Mouse (Mus musculus) right cerebral cortex, postnatal 36 days (tissue): ENCODE measurements around the gene Adam15.

Source experiments
- DNase-seq, 2 experiments: peaks; one replicate each; pipeline ENCODE4 v3.0.0; 2022; ENCODE audit warnings: low spot score in 2 of 2, mixed read lengths in 1 of 2

Adam15 gene

DNA sequence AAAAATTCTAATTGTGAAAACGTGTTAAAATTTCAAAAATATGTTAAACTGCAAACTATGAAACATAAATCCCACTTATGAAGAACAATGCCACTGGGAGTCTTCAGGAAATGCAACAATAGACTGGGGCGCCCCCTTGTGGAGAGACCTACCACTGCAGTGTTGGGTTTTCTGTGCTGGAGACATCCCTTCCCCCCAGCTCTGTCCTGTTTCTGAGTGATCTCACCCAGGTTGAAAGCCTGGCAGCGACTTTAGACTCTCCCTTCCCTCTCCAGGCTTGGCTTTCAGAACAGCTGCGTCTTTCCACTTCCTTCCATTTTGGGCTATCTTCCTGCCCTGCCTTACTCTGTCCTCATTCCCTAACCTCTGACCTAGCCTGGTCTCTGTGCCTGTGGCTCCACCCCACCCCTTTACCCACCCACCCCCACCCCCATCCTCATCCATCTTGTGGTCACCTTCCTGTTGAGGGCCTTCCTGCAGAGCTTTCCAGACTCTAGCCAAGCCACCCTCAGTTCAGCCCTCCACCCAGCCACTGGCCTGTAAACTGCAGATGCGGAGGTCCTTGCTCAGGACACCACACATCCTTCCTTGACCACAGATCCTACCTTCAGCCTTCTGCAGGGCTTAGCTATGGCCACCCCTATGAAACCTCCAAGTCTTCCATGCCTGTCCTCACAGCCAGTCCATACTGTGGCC is 5.2 kb upstream of the Adam15 start:
- peak; percentile 78 to 82 for DNase-seq

GRCm38 (mm10) chr3:89351271-89351670 is 1.5 kb upstream of the Adam15 start:
- DNase-seq: no peak

DNA sequence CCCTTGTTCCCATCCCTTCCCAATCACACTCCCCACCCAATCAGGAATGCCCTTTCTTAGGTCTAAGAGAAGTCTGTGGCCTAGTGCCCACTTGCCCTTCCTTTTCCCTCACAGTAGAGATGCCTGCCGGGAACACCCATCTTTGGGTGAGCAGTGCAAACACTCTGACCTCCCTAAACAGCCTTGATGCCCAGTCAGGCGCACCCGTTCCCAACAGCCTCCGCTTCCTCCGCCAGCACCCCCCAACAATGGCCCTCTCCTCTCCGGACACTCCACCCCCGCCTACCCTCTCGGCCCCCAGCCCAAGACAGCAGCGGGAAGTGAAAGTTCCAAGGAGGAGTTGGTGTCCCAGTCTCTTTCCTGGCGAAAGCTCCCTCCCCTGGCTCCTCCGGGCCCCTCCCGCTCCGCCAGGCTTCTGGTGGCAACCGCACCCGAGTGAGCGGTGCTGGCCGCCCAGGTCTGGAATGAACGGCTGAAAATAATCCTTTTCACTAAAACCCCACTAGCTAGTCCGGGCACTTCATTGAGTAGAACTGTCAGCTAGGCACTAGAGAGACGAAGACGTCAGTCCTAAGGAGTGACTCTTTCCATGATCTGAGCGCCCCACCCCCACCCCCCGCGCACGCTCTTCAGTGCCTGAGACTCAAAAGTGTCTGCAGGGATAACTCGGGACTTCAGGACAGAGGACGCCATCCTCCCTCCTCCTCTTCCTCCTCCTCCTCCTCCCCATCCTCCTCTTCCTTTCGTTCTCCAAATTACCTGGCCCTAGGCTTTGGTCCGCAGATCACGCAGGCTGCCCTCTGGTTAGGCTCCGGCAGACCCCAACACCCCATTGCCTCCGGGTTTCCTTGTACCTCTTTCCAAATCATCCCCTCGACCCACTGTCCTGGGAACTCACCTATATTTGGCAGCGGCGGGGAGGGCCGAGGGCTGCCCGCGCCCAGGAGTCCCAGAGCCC is 606 bp downstream of the Adam15 start:
- DNase-seq: no peak

DNA sequence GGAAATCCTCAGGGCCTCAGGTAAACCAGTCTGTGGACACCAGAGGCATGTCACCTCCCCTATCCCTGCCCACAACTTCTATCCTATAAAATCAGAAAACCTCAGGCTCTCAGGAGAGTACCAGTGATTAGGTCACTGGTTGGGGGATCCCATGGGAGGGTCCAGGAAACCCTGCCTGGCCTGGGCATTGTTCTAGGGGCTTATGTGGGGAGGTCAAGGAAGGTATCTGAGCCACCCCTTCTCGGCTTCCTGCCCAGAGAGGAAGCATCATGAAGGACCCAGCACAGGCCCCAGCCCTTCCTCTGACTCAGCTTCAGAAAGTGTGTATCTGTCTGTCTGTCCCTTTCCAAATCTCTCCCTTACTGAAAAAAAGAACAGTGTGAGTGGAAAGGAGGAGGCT is 1.9 kb downstream of the Adam15 start:
- DNase-seq: no peak

GRCm38 (mm10) chr3:89346815-89347540 is 2.8 kb downstream of the Adam15 start:
- no peak for DNase-seq

DNA sequence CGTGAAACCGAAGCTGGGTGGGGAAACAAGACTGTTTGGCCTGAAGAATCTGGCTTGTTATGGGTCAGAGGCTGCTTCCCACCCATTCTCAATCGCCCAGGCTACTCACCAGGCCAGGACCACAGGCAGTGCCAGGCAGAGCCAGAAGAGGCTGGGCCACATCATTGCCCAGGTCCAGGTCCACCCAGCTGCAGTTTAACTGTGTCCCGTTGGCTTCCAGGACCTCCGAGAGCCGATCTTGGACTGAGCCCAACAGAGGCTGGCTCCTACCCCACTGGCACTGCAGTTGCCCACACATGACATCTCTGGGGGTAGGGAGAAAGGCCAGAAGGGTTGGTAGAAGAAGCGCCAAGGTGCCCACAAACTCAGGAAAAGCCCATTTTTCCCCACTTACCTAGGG is 6.5 kb downstream of the Adam15 start:
- DNase-seq: no peak

GRCm38 (mm10) chr3:89341794-89342193 is 8.0 kb downstream of the Adam15 start:
- no peak for DNase-seq

GRCm38 (mm10) chr3:89340465-89340864 is 9.3 kb downstream of the Adam15 start:
- DNase-seq: no peak

GRCm38 (mm10) chr3:89339416-89339815 is 10.4 kb downstream of the Adam15 start:
- DNase-seq: no peak

- DNase-seq: no peak
Observed at GRCm38 (mm10) chr3:89337721-89338578, 11.8 kb downstream of the Adam15 start, which contains the start of gene Efna4. Efna4 (minus strand) TSS chr3:89338028.

GRCm38 (mm10) chr3:89337062-89337720 is 12.6 kb downstream of the Adam15 start:
- no peak for DNase-seq

- no peak for DNase-seq
Observed at GRCm38 (mm10) chr3:89336529-89336928, 13.3 kb downstream of the Adam15 start.

DNA sequence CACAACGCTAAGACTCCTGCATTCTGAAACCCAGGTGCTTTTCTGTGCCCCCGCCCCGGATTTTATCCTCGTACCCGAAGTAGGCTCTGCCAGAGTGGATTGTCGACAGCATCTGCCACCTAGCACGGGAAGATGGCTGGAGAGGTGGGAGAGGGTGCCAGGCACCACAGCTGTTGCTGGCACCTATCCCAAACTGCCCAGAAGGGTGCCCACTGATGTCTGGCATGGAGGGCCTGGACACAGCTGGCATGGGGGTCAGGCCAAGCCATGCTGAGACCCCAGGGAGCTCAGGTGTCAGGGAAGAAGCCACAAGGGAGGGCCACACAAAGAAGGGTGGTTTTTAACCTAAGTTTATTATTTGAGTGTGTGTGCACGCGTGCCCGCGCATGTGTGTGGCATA is 16.7 kb downstream of the Adam15 start:
- no peak for DNase-seq

- no peak for DNase-seq
Observed at GRCm38 (mm10) chr3:89332476-89332875, 17.3 kb downstream of the Adam15 start.

GRCm38 (mm10) chr3:89332013-89332412 is 17.8 kb downstream of the Adam15 start:
- no peak for DNase-seq

- DNase-seq: no peak
Observed at GRCm38 (mm10) chr3:89331561-89331960, 18.2 kb downstream of the Adam15 start.

DNA sequence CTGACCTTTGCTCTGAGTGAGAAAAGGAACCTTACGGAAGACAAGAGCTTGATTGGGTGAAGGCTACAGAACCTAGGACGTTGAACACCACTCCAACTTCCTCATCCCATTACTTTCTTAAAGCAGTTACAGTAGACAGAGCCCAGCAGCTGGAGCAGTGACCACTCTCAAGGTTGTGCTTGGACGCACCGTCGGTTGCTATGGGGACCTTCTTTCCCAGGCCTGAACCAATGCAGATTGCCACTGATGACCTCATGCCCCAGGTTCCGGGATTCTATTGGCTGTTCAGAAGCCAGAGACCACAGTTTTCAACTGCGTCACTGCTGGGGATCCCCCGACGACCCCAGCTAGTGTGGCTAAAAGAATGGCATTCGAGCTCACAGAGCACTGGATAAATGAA is 18.8 kb downstream of the Adam15 start:
- no peak for DNase-seq

DNA sequence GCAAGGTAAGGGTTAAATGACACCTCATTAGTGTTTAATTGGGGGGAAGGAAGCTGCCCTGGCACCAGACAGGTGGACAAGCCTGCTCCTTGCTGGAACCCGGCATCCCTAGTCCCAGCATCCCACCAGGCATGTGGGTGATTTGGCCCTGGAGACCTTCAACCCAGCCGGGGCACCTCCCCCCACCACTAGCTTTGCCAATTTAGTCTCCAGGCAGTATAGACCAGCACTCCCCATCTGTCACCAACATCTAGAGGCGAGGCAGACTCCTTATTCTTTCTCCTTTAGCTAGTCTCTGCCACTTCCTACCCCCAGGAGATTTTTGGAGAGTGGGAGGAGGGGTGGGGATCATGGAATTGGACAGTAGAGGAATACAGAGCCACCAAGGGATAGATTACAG is 19.4 kb downstream of the Adam15 start:
- no peak for DNase-seq

DNA sequence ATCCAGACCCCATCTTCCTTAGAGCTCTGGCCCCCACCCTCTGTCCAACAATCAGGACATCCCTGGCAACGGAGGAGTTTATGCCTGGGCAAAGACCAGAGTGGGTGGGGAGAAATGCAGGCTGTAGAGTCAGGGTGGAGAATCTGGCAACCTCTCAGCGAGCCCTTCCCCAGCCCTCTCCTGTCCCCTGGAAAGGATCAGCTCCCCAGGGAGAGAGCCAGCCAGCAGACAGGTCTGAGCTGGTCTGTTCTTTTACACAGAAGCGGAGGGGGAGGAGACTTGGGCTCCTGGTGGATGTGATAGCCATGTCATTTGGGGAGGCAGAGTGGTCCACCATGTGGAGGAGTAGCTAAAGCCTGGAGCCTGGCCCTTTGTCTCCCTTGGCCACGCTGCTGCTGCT is 21.2 kb downstream of the Adam15 start:
- no peak for DNase-seq

DNA sequence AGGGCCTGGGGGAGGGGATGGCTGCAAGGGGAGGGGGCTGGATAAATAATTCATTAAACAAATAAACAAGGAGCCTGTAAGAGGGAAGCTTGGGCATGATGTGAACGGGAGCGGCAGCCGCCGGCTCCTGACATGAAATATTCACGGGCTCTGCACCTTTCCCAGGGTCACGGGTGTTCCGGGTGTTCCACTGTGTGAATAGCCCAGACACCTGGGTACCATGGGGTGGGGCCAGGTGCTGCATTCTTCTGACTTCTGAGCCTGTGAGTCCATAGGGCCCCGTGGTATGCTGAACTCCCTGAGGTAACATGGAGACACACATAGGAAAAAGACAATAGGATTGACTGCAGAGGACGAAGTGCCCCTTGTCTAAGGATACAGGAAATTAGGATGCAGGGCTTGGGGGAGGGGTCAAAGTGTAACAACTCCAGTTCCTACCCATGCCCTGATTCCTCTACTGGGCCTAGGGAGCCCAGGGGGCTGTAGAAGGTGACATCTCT is 22.4 kb downstream of the Adam15 start:
- DNase-seq: no peak

DNA sequence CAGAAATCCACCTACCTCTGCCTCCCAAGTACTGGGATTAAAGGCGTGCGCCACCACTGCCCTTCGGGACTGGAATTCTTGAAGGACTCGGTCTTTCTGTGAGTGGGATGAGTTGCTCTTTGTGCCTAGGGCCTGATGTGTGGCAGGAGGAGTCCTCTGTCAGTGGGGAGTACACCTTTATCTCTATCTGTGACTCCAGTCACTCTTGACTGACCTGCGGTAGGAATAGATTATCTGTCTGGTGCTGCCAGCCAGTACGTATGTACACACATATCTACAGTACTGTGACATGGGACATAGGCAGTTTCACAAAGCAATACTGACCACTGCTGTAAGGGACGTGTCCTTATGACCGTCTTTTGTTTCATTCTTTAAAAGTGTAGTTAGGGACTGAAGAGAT is 23.9 kb downstream of the Adam15 start:
- no peak for DNase-seq
